Mouse (Mus musculus) left cerebral cortex, postnatal 25 days (tissue): ENCODE measurements at regions not wholly inside any gene's neighbourhood (a gene's known extent, or its start where the extent isn't known, plus 50 kb on each side); places are given as distances from the start of the nearest gene placed in this dataset.

Experiments used
- DNase-seq, 2 experiments: peaks; one replicate each; pipeline ENCODE4 v3.0.0; 2022; ENCODE audit warnings: low spot score in 2 of 2, mixed read lengths in 1 of 2
- intact Hi-C: fragments of 180-260 bp; cut with DNase I; formaldehyde crosslinking; loops from one replicate; pipeline ENCODE4 v1.15.1; 2025

- DNase-seq: no peak
- intact Hi-C loops: no loop called here
Measured at GRCm38 (mm10) chr8:6590146-6590545, 1485.0 kb upstream of the Slc10a2 start.

GRCm38 (mm10) chr8:6583337-6584096, 1478.4 kb upstream of the Slc10a2 start:
- intact Hi-C loops: no loop called here
- DNase-seq: no peak

GRCm38 (mm10) chr8:6582732-6583131, 1477.6 kb upstream of the Slc10a2 start:
- no peak for DNase-seq

GRCm38 (mm10) chr8:6577868-6578634, 1472.9 kb upstream of the Slc10a2 start:
- intact Hi-C loops: no loop called here
- no peak for DNase-seq

More at GRCm38 (mm10) chr8:6582732-6583131, 1477.6 kb upstream of the Slc10a2 start:
- intact Hi-C loops: no loop called here

- no peak for DNase-seq
- intact Hi-C loops: no loop called here
Measured at GRCm38 (mm10) chr8:6575241-6575640, 1470.1 kb upstream of the Slc10a2 start.

GRCm38 (mm10) chr8:6573492-6573891, 1468.3 kb upstream of the Slc10a2 start:
- no peak for DNase-seq
- intact Hi-C loops: no loop called here

GRCm38 (mm10) chr8:6572066-6572665, 1467.0 kb upstream of the Slc10a2 start:
- intact Hi-C loops: no loop called here
- DNase-seq: peak; percentile 87

GRCm38 (mm10) chr8:6550965-6551364, 1445.8 kb upstream of the Slc10a2 start:
- intact Hi-C loops: no loop called here
- no peak for DNase-seq

- DNase-seq: no peak
- intact Hi-C loops: no loop called here
Measured at GRCm38 (mm10) chr8:6527171-6527570, 1422.0 kb upstream of the Slc10a2 start.

GRCm38 (mm10) chr8:6515882-6516682, 1410.9 kb upstream of the Slc10a2 start:
- no peak for DNase-seq
- intact Hi-C loops: no loop called here

- peak; percentile 34 to 67 for DNase-seq
- intact Hi-C loops: no loop called here
Measured at GRCm38 (mm10) chr8:6492453-6492852, 1387.3 kb upstream of the Slc10a2 start.

GRCm38 (mm10) chr8:6481966-6482365, 1376.8 kb upstream of the Slc10a2 start:
- intact Hi-C loops: no loop called here
- no peak for DNase-seq

- no peak for DNase-seq
- intact Hi-C loops: no loop called here
Measured at GRCm38 (mm10) chr8:6471089-6471488, 1365.9 kb upstream of the Slc10a2 start.

- peak in 1 of 2 experiments; percentile 57 for DNase-seq
- intact Hi-C loops: no loop called here
Measured at GRCm38 (mm10) chr8:6456553-6457180, 1351.5 kb upstream of the Slc10a2 start.

GRCm38 (mm10) chr8:6448301-6448700, 1343.2 kb upstream of the Slc10a2 start:
- no peak for DNase-seq
- intact Hi-C loops: no loop called here

GRCm38 (mm10) chr8:6439069-6439468, 1333.9 kb upstream of the Slc10a2 start:
- no peak for DNase-seq
- intact Hi-C loops: no loop called here
